8 mouse cellular contexts compared by ENCODE assay signal in genomic region chr9:106211680-106212593, GRCm38 (mm10). TPM values are rescaled to one million over a fixed set of nuclear protein-coding genes. Genes with fewer than 3 reads are reported as not detected.
A peak's percentile ranks its signal among the peaks of the same experiment; 100 is the strongest.
DNase-seq lines count a peak whose midpoint lies in the region; ATAC-seq lines count a peak whose summit lies in the region.

No protein-coding gene starts in this region.

- H3K27ac ChIP-seq in hindbrain, embryonic 16.5 days (ENCODE audit: low read depth, low read length) = peak overlapping the region; percentile 51
- H3K27ac ChIP-seq in midbrain, embryonic 10.5 days (replicated peaks) = peak overlapping the region; percentile 78

- no peaks in the 10 kb centered on the region for H3K9me3 ChIP-seq in hindbrain, embryonic 16.5 days (ENCODE audit: control insufficient read depth, low read length)
- no peaks in the 10 kb centered on the region for H3K9me3 ChIP-seq in midbrain, embryonic 10.5 days (replicated peaks)

- intact Hi-C loops in left cerebral cortex, postnatal 25 days (cut with DNase I) = loop anchor here (2.0 to 10.0 kb wide), 2 partner anchors 69 to 213 kb away; partner anchors contain the start of genes Poc1a and Rpl29

- 15% methylated on average over 37 of the region's 37 CpGs for WGBS in hindbrain, embryonic 16.5 days
- WGBS in midbrain, embryonic 10.5 days = 17% methylated on average over 37 of the region's 37 CpGs

- peaks cover 28% of the 10 kb centered on the region for H3K36me3 ChIP-seq in hindbrain, embryonic 16.5 days (ENCODE audit: control insufficient read depth, insufficient read depth, low read length)
- H3K36me3 ChIP-seq in midbrain, embryonic 10.5 days = peaks cover 53% of the 10 kb centered on the region

- peak; percentile 86 for ATAC-seq in hindbrain, embryonic 16.5 days

- H3K27me3 ChIP-seq in hindbrain, embryonic 16.5 days (replicated peaks; ENCODE audit: control insufficient read depth, insufficient read depth, low read length) = no peaks in the 10 kb centered on the region
- H3K27me3 ChIP-seq in midbrain, embryonic 10.5 days (ENCODE audit: low read depth, poor library complexity, severe bottlenecking) = no peaks in the 10 kb centered on the region

- H3K9ac ChIP-seq in hindbrain, embryonic 16.5 days (ENCODE audit: low read depth, low read length) = peak overlapping the region; percentile 57

- peaks cover 8% of the 10 kb centered on the region for H3K4me1 ChIP-seq in hindbrain, embryonic 16.5 days (ENCODE audit: control insufficient read depth, insufficient read depth, low read depth, low read length)
- peaks cover 20% of the 10 kb centered on the region for H3K4me1 ChIP-seq in midbrain, embryonic 10.5 days

- peak; percentile 88 for DNase-seq in T-cell, adult 2 months (ENCODE audit: low spot score)
- DNase-seq in cerebellum, postnatal 14 days = peak; percentile 93 to 95
- peak; percentile 81 for DNase-seq in gastrocnemius, adult 18-20 months (ENCODE audit: low spot score)
- peak; percentile 76 to 83 for DNase-seq in left cerebral cortex, postnatal 25 days (ENCODE audit: low spot score in 2 of 2)
- peak; percentile 91 for DNase-seq in midbrain, embryonic 10.5 days (ENCODE audit: low spot score)
- peak; percentile 95 for DNase-seq in right cerebral cortex, postnatal 4 days
- DNase-seq in yolk sac, embryonic 10.5 days (ENCODE audit: low spot score) = peak; percentile 84

- H3K4me3 ChIP-seq in hindbrain, embryonic 16.5 days (ENCODE audit: low read length) = peak overlapping the region; percentile 29
- H3K4me3 ChIP-seq in midbrain, embryonic 10.5 days = peak overlapping the region; percentile 43

- H3K4me2 ChIP-seq in hindbrain, embryonic 16.5 days (ENCODE audit: low read length) = peak overlapping the region; percentile 56

RNA-seq across cellular contexts. Expression of gene Twf2, which starts 9.0 kb away (rescaled TPM):
- total RNA-seq in gastrocnemius, adult 18-20 months (2021) = 100 to 1,000 TPM; 204 to 208 TPM
- polyA plus RNA-seq in hindbrain, embryonic 16.5 days (2015; fragmentation: Nextera tagmentation; extraction: Ambion mirVana) = 49.9 and 50.3 TPM in 2 replicates
- 10 to 100 TPM; 55.1 to 59.6 TPM for total RNA-seq in left cerebral cortex, postnatal 25 days (2021)
- 69.7 and 74.8 TPM in 2 replicates for polyA plus RNA-seq in midbrain, embryonic 10.5 days (2016; fragmentation: Nextera tagmentation; extraction: Ambion mirVana)

RNA-seq across cellular contexts. Expression of gene Tlr9, which starts 10.5 kb away (rescaled TPM):
- under 1 TPM in 1 of 2 experiments, not detected in 1; 0.11 TPM for total RNA-seq in gastrocnemius, adult 18-20 months (2021)
- polyA plus RNA-seq in hindbrain, embryonic 16.5 days (2015; fragmentation: Nextera tagmentation; extraction: Ambion mirVana) = 0.04 and 0.09 TPM in 2 replicates
- total RNA-seq in left cerebral cortex, postnatal 25 days (2021) = 1 to 10 TPM; 1.1 to 1.2 TPM
- polyA plus RNA-seq in midbrain, embryonic 10.5 days (2016; fragmentation: Nextera tagmentation; extraction: Ambion mirVana) = 0.05 TPM in 1 of 2 replicates, not detected in the other

RNA-seq across cellular contexts. Expression of gene Ppm1m, which starts 12.4 kb away (rescaled TPM):
- 1 to 10 TPM; 2.7 to 3.7 TPM for total RNA-seq in gastrocnemius, adult 18-20 months (2021)
- 20.9 TPM in 2 replicates for polyA plus RNA-seq in hindbrain, embryonic 16.5 days (2015; fragmentation: Nextera tagmentation; extraction: Ambion mirVana)
- total RNA-seq in left cerebral cortex, postnatal 25 days (2021) = 10 to 100 TPM; 18.0 to 24.7 TPM
- 46.2 and 52.1 TPM in 2 replicates for polyA plus RNA-seq in midbrain, embryonic 10.5 days (2016; fragmentation: Nextera tagmentation; extraction: Ambion mirVana)

RNA-seq across cellular contexts. Expression of gene Alas1, which starts 36.5 kb away (rescaled TPM):
- total RNA-seq in gastrocnemius, adult 18-20 months (2021) = 100 to 1,000 TPM; 206 to 228 TPM
- polyA plus RNA-seq in hindbrain, embryonic 16.5 days (2015; fragmentation: Nextera tagmentation; extraction: Ambion mirVana) = 105 and 112 TPM in 2 replicates
- 100 to 1,000 TPM; 135 to 144 TPM for total RNA-seq in left cerebral cortex, postnatal 25 days (2021)
- 71.1 and 82.7 TPM in 2 replicates for polyA plus RNA-seq in midbrain, embryonic 10.5 days (2016; fragmentation: Nextera tagmentation; extraction: Ambion mirVana)

RNA-seq across cellular contexts. Expression of gene Wdr82, which starts 41.2 kb away (rescaled TPM):
- 10 to 100 TPM; 18.9 to 23.9 TPM for total RNA-seq in gastrocnemius, adult 18-20 months (2021)
- polyA plus RNA-seq in hindbrain, embryonic 16.5 days (2015; fragmentation: Nextera tagmentation; extraction: Ambion mirVana) = 26.7 and 30.6 TPM in 2 replicates
- 100 to 1,000 TPM; 136 to 141 TPM for total RNA-seq in left cerebral cortex, postnatal 25 days (2021)
- 23.4 and 29.3 TPM in 2 replicates for polyA plus RNA-seq in midbrain, embryonic 10.5 days (2016; fragmentation: Nextera tagmentation; extraction: Ambion mirVana)

Comparison
In these comparisons a context has a peak if more than half of its experiments do, and no peak if none do; other contexts are left out.
1. Peak in every context shown above with its lines: DNase-seq, ATAC-seq, H3K4me3 ChIP-seq and H3K27ac ChIP-seq.
2. RNA of gene Ppm1m, which starts 12.4 kb away (total RNA-seq): 18.0 to 24.7 TPM in left cerebral cortex, postnatal 25 days; 2.7 to 3.7 TPM in gastrocnemius, adult 18-20 months; every median in the first group is over 4 times any median in the second.